Comparison of ENCODE assay signal across 10 mouse cellular contexts in the genomic region with DNA sequence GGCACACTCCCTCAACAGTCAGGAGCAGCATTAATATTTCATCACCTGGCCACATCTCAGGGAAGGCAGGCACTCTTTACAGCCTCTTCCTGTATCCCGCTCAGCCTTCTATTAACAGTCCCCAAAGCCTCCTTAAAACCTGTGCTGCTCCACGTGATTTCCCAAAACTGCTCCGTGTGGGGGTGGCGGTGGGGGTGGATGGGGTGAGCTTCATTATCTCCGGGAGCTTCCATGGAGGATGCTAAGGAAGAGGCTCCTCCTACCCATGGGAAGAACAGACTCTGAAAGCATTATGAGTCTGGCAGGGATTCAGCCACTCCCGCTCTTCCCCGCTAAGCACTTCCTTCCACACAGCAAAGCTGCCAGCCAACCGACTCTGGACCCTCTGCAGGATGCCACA.
A peak's percentile ranks its signal among the peaks of the same experiment; 100 is the strongest.
DNase-seq lines count a peak whose midpoint lies in the region; ATAC-seq lines count a peak whose summit lies in the region.
"Had no signal": no experiment of that assay in that cellular context is flagged by ENCODE, and none has a peak within 500 bp of the region (broad histone marks: within the 10 kb centered on the region; RNA-seq: fewer than 3 reads in every experiment).

No protein-coding gene starts in this region.

- H3K9me3 ChIP-seq in hindbrain, embryonic 13.5 days, result no peaks in the 10 kb centered on the region
- no peaks in the 10 kb centered on the region for H3K9me3 ChIP-seq in hindbrain, embryonic 12.5 days (replicated peaks)
- no peaks in the 10 kb centered on the region for H3K9me3 ChIP-seq in midbrain, embryonic 15.5 days
- H3K9me3 ChIP-seq in liver, embryonic 12.5 days (replicated peaks), result no peaks in the 10 kb centered on the region
- H3K9me3 ChIP-seq: G1E; liver, embryonic 13.5 days had no signal

- 0 out of 2 replicates have a peak overlapping the region, but pooled peaks have one; percentile 43 for H3K9ac ChIP-seq in hindbrain, embryonic 13.5 days
- no peak overlapping the region for H3K9ac ChIP-seq in hindbrain, embryonic 12.5 days
- H3K9ac ChIP-seq in midbrain, embryonic 15.5 days, result no peak overlapping the region
- H3K9ac ChIP-seq in liver, embryonic 12.5 days, result no peak overlapping the region
- H3K9ac ChIP-seq: liver, embryonic 13.5 days had no signal

- no peaks in the 10 kb centered on the region for H3K27me3 ChIP-seq in hindbrain, embryonic 13.5 days
- H3K27me3 ChIP-seq in hindbrain, embryonic 12.5 days, result no peaks in the 10 kb centered on the region
- H3K27me3 ChIP-seq in midbrain, embryonic 15.5 days (replicated peaks), result no peaks in the 10 kb centered on the region
- 0 out of 2 replicates have a peak, but pooled peaks cover 6% of the 10 kb centered on the region for H3K27me3 ChIP-seq in liver, embryonic 12.5 days (replicated peaks)
- H3K27me3 ChIP-seq: liver, embryonic 13.5 days had no signal

- H3K27ac ChIP-seq in hindbrain, embryonic 13.5 days, result peak overlapping the region; percentile 40; the same call in 1 of the 2 replicates
- no peak overlapping the region for H3K27ac ChIP-seq in hindbrain, embryonic 12.5 days
- H3K27ac ChIP-seq in midbrain, embryonic 15.5 days, result 0 out of 2 replicates have a peak overlapping the region, but pooled peaks have one; percentile 27
- no peak overlapping the region for H3K27ac ChIP-seq in liver, embryonic 12.5 days
- H3K27ac ChIP-seq: liver, embryonic 13.5 days had no signal

- H3K36me3 ChIP-seq in hindbrain, embryonic 13.5 days, result no peaks in the 10 kb centered on the region; the same call in 1 of the 2 replicates
- no peaks in the 10 kb centered on the region for H3K36me3 ChIP-seq in hindbrain, embryonic 12.5 days
- no peaks in the 10 kb centered on the region for H3K36me3 ChIP-seq in midbrain, embryonic 15.5 days (replicated peaks)
- no peaks in the 10 kb centered on the region for H3K36me3 ChIP-seq in liver, embryonic 12.5 days
- H3K36me3 ChIP-seq: G1E; liver, embryonic 13.5 days had no signal

- H3K4me1 ChIP-seq in hindbrain, embryonic 13.5 days (replicated peaks), result peaks cover 31% of the 10 kb centered on the region
- peaks cover 23% of the 10 kb centered on the region for H3K4me1 ChIP-seq in hindbrain, embryonic 12.5 days
- peaks cover 8% of the 10 kb centered on the region; the same call in 1 of the 2 replicates for H3K4me1 ChIP-seq in midbrain, embryonic 15.5 days
- H3K4me1 ChIP-seq in liver, embryonic 12.5 days, result peaks cover 37% of the 10 kb centered on the region

- H3K4me3 ChIP-seq in hindbrain, embryonic 13.5 days, result no peak overlapping the region
- H3K4me3 ChIP-seq in hindbrain, embryonic 12.5 days, result no peak overlapping the region
- no peak overlapping the region for H3K4me3 ChIP-seq in midbrain, embryonic 15.5 days
- H3K4me3 ChIP-seq in liver, embryonic 12.5 days, result no peak overlapping the region
- H3K4me3 ChIP-seq: liver, embryonic 13.5 days had no signal

- WGBS in hindbrain, embryonic 13.5 days, result 29% methylated on average over 8 of the region's 8 CpGs
- 44% methylated on average over 8 of the region's 8 CpGs for WGBS in hindbrain, embryonic 12.5 days
- 18% methylated on average over 8 of the region's 8 CpGs for WGBS in midbrain, embryonic 15.5 days
- 45% methylated on average over 8 of the region's 8 CpGs for WGBS in liver, embryonic 12.5 days (ENCODE audit: insufficient replicate concordance)

- H3K4me2 ChIP-seq in hindbrain, embryonic 13.5 days, result peak overlapping the region; percentile 26
- H3K4me2 ChIP-seq in hindbrain, embryonic 12.5 days (replicated peaks), result no peak overlapping the region; the same call in 1 of the 2 replicates
- peak overlapping the region; percentile 37 for H3K4me2 ChIP-seq in midbrain, embryonic 15.5 days
- H3K4me2 ChIP-seq in liver, embryonic 12.5 days, result no peak overlapping the region
- H3K4me2 ChIP-seq: liver, embryonic 13.5 days had no signal

- DNase-seq in brain, adult 2 months (ENCODE audit: low read depth, low spot score), result peak; percentile 95
- peak; percentile 60 to 65 for DNase-seq in frontal cortex, postnatal 10 days (ENCODE audit: low spot score in 2 of 2)
- DNase-seq in ovary, postnatal 10 days (ENCODE audit: low spot score), result no peak
- no peak for DNase-seq in ovary, postnatal 36 days (ENCODE audit: low spot score)
- DNase-seq: liver, embryonic 13.5 days had no signal

- peak; percentile 59 for ATAC-seq in hindbrain, embryonic 13.5 days (ENCODE audit: low FRiP score)
- no peak for ATAC-seq in hindbrain, embryonic 12.5 days (ENCODE audit: low FRiP score)
- ATAC-seq in midbrain, embryonic 15.5 days (replicated peaks), result peak; percentile 72
- ATAC-seq in liver, embryonic 12.5 days, result no peak

Comparison
In these comparisons a context has a peak if more than half of its experiments do, and no peak if none do; other contexts are left out.
1. ATAC-seq: peak in hindbrain, embryonic 13.5 days (single experiment) and midbrain, embryonic 15.5 days (single experiment); none in hindbrain, embryonic 12.5 days (single experiment) and liver, embryonic 12.5 days (single experiment).
2. H3K27ac ChIP-seq: peak in hindbrain, embryonic 13.5 days (single experiment) and midbrain, embryonic 15.5 days (single experiment); none in hindbrain, embryonic 12.5 days (single experiment) and liver, embryonic 12.5 days (single experiment).
3. H3K4me2 ChIP-seq: peak in hindbrain, embryonic 13.5 days (single experiment) and midbrain, embryonic 15.5 days (single experiment); none in hindbrain, embryonic 12.5 days (single experiment) and liver, embryonic 12.5 days (single experiment).
4. DNase-seq: peak in brain, adult 2 months (single experiment) and frontal cortex, postnatal 10 days (2 of 2); none in ovary, postnatal 10 days (single experiment) and ovary, postnatal 36 days (single experiment).